In genomic region chr16:43577399-43577798, GRCm38 (mm10) we compare ENCODE assay signal across 8 mouse cellular contexts.
DNase-seq lines count a peak whose midpoint lies in the region; ATAC-seq and TF ChIP-seq lines count a peak whose summit lies in the region.

No protein-coding gene starts in this region.

- peaks cover 8% of the 10 kb centered on the region; the same call in 1 of the 2 replicates for H3K4me1 ChIP-seq in intestine, embryonic 15.5 days (replicated peaks)
- H3K4me1 ChIP-seq in stomach, postnatal 0 days (replicated peaks; ENCODE audit: control insufficient read depth, insufficient read depth) = peaks cover 3% of the 10 kb centered on the region; the same call in 1 of the 2 replicates

- no peaks in the 10 kb centered on the region for H3K36me3 ChIP-seq in intestine, embryonic 15.5 days
- H3K36me3 ChIP-seq in stomach, postnatal 0 days (ENCODE audit: control insufficient read depth, insufficient read depth, low read length) = no peaks in the 10 kb centered on the region

- TF ChIP-seq EP300 in stomach, postnatal 0 days (optimal IDR thresholded peaks at IDR 0.05) = no peak

- DNase-seq in left cerebral cortex, adult 2 months (ENCODE audit: extremely low spot score in 1 of 2, low spot score in 2 of 2) = no peak
- DNase-seq in left cerebral cortex, adult 11 months (ENCODE audit: low spot score) = no peak
- DNase-seq in embryo, embryonic 10.5 days (ENCODE audit: low spot score) = peak; percentile 67
- DNase-seq in heart, adult 11 months = peak; percentile 98
- DNase-seq in lung, postnatal 14 days = peak; percentile 73
- DNase-seq in stomach, postnatal 0 days (ENCODE audit: low spot score) = peak; percentile 30
- DNase-seq in natural killer cell, adult 2 months (ENCODE audit: low spot score in 2 of 2) = no peak

- peak; percentile 66 for ATAC-seq in intestine, embryonic 15.5 days
- peak; percentile 59; the same call in 1 of the 2 replicates for ATAC-seq in stomach, postnatal 0 days (ENCODE audit: low FRiP score, low TSS enrichment)

- no peak overlapping the region for H3K4me3 ChIP-seq in left cerebral cortex, adult 2 months
- H3K4me3 ChIP-seq in intestine, embryonic 15.5 days (replicated peaks) = no peak overlapping the region
- no peak overlapping the region for H3K4me3 ChIP-seq in stomach, postnatal 0 days (ENCODE audit: low read depth, low read length)

- no peak for TF ChIP-seq CTCF in left cerebral cortex, adult 2 months (IDR thresholded peaks at IDR 0.05)
- TF ChIP-seq CTCF in stomach, postnatal 0 days (IDR thresholded peaks at IDR 0.05; ENCODE audit: low read depth) = no peak

- no peak overlapping the region; the same call in 1 of the 2 replicates for H3K4me2 ChIP-seq in intestine, embryonic 15.5 days (replicated peaks)
- H3K4me2 ChIP-seq in stomach, postnatal 0 days (replicated peaks; ENCODE audit: low read depth) = no peak overlapping the region

- H3K9me3 ChIP-seq in intestine, embryonic 15.5 days = no peaks in the 10 kb centered on the region
- no peaks in the 10 kb centered on the region for H3K9me3 ChIP-seq in stomach, postnatal 0 days (ENCODE audit: control insufficient read depth, low read length)

- 9% methylated on average over 10 of the region's 10 CpGs for WGBS in intestine, embryonic 15.5 days
- 12% methylated on average over 10 of the region's 10 CpGs for WGBS in stomach, postnatal 0 days

- no peaks in the 10 kb centered on the region for H3K27me3 ChIP-seq in intestine, embryonic 15.5 days (replicated peaks)
- H3K27me3 ChIP-seq in stomach, postnatal 0 days (ENCODE audit: control insufficient read depth, insufficient read depth, low read length) = no peaks in the 10 kb centered on the region

- intact Hi-C loops in left cerebral cortex, adult 2 months (cut with DNase I) = loop anchor here (10.0 kb wide), 1 partner anchor 403 kb away; no protein-coding TSS in a partner anchor

- H3K9ac ChIP-seq in intestine, embryonic 15.5 days = no peak overlapping the region
- no peak overlapping the region for H3K9ac ChIP-seq in stomach, postnatal 0 days (ENCODE audit: low read length)

- H3K27ac ChIP-seq in left cerebral cortex, adult 2 months = peak overlapping the region; percentile 73
- peak overlapping the region; percentile 36; the same call in 1 of the 2 replicates for H3K27ac ChIP-seq in intestine, embryonic 15.5 days
- peak overlapping the region; percentile 66 for H3K27ac ChIP-seq in stomach, postnatal 0 days (replicated peaks)

Comparison
In these comparisons a context has a peak if more than half of its experiments do, and no peak if none do; other contexts are left out.
1. DNase-seq: peak in embryo, embryonic 10.5 days (single experiment), heart, adult 11 months (single experiment), lung, postnatal 14 days (single experiment) and stomach, postnatal 0 days (single experiment); none in left cerebral cortex, adult 2 months (0 of 2), left cerebral cortex, adult 11 months (single experiment) and natural killer cell, adult 2 months (0 of 2).
2. Peak in every context shown above with its lines, with median percentiles within 50 percentile points of each other: H3K27ac ChIP-seq.